Mouse (Mus musculus) midbrain, embryonic 10.5 days (tissue): ENCODE measurements at regions not wholly inside any gene's neighbourhood (a gene's known extent, or its start where the extent isn't known, plus 50 kb on each side); places are given as distances from the start of the nearest gene placed in this dataset.
"Not testable (repeated sequence)": the region's sequence is repeated elsewhere in the genome, so short reads cannot be mapped to it uniquely, and the experiment has no call there.

Source experiments
- DNase-seq: peaks from one replicate; pipeline ENCODE4 v3.0.0-alpha.2; 2017; ENCODE audit warnings: low spot score
- H3K27ac ChIP-seq: fragments of 300-500 bp; sonication (generic); replicated peaks from 2 replicates; pipeline ENCODE4 v1.5.1; 2016; ENCODE audit warnings: mild to moderate bottlenecking
- H3K27me3 ChIP-seq: fragments of 300-500 bp; sonication (generic); 2 replicates; pipeline ENCODE4 v1.6.1; 2016; ENCODE audit warnings: low read depth, mild to moderate bottlenecking; ENCODE audit not compliant: poor library complexity, severe bottlenecking
- H3K36me3 ChIP-seq: fragments of 300-500 bp; sonication (generic); 2 replicates; pipeline ENCODE4 v1.6.1; 2016; ENCODE audit warnings: mild to moderate bottlenecking, moderate library complexity
- H3K4me1 ChIP-seq: fragments of 300-500 bp; sonication (generic); 2 replicates; pipeline ENCODE4 v1.6.1; 2016
- H3K4me3 ChIP-seq: fragments of 300-500 bp; sonication (generic); 2 replicates; pipeline ENCODE4 v1.5.1; 2016; ENCODE audit warnings: mild to moderate bottlenecking, moderate library complexity
- H3K9me3 ChIP-seq: fragments of 300-500 bp; sonication (generic); replicated peaks from 2 replicates; pipeline ENCODE4 v1.6.1; 2016; ENCODE audit warnings: mild to moderate bottlenecking
- WGBS: fragments of 180-500 bp; shearing (Covaris S2); methylation state at CpG from one replicate; pipeline ENCODE4 v1.1.7; 2016; 5-methylcytosine and 5-hydroxymethylcytosine counted together

DNA sequence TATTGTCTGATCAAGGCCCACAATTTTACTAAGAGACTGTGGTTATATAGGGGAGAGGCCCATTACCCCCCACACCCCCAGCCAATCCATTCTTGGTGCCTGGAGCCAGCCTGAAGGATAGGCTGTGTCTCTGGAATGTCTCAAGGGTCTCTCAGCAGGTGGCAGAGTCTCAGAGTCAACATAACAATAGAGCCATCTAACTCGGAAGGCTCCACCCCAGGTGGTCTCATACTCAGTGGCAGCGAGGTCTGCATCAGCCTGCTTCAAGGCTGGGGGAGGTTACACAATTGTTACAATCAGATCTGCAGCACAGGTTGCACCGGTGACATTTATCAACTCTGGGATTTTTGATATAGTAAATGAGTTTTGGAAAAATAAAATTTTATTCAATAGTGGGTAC, 2513.1 kb upstream of the Gm12353 start:
- WGBS, result under 1% methylated on average over 3 of the region's 3 CpGs
- Histone ChIP-seq H3K36me3 (no peaks in the 10 kb centered on the region), H3K9me3 (no peaks in the 10 kb centered on the region)

DNA sequence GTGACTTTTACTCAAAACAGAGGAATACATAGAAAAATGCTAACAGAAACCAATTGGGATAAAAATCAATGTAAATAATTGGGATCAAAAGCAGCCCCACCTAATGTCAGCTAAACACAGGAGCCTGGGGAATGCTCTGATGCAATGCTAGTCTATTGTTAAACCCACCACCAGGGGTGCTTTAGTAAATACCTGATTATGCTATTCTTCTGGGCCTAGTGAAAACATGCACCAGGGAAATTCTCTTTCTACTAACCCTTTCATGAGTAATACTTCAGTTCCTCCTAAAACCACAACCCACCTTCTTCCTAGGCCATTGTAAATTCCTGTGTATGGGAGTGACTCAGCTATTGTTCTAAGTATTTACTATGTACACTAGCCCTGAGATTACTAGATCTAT, 2497.3 kb upstream of the Gm12353 start:
- not testable (repeated sequence) for H3K36me3 ChIP-seq, H3K27ac ChIP-seq, H3K4me3 ChIP-seq, H3K9me3 ChIP-seq, H3K27me3 ChIP-seq, DNase-seq, H3K4me1 ChIP-seq

More for the DNA sequence above, 2513.1 kb upstream of the Gm12353 start:
- DNase-seq, result peak; percentile 12
- Histone ChIP-seq H3K27ac (no peak overlapping the region), H3K4me3 (no peak overlapping the region), H3K4me1 (peaks cover 5% of the 10 kb centered on the region), H3K27me3 (no peaks in the 10 kb centered on the region)
